Mouse (Mus musculus) kidney, embryonic 16.5 days (tissue): Measurements from ENCODE around the gene Myadml2. TPM values are rescaled to one million over a fixed set of nuclear protein-coding genes. Genes with fewer than 3 reads are reported as not detected.

Source experiments
- ATAC-seq: fragments of 200-750 bp; cut with Nextera tagmentation; 2 replicates; pipeline ENCODE4 v1.8.0; 2017; ENCODE audit warnings: moderate TSS enrichment; ENCODE audit not compliant: low FRiP score, low TSS enrichment
- H3K27ac ChIP-seq: fragments of 300-500 bp; sonication (generic); 2 replicates; pipeline ENCODE4 v1.5.1; 2014; ENCODE audit warnings: low read length
- H3K27me3 ChIP-seq: fragments of 300-500 bp; sonication (generic); 2 replicates; pipeline ENCODE4 v1.6.1; 2014; ENCODE audit warnings: low read length, control low read depth, mixed read lengths; ENCODE audit not compliant: insufficient read depth
- H3K36me3 ChIP-seq: fragments of 300-500 bp; sonication (generic); 2 replicates; pipeline ENCODE4 v1.6.1; 2014; ENCODE audit warnings: low read length, control low read depth, mixed read lengths; ENCODE audit not compliant: insufficient read depth
- H3K4me1 ChIP-seq: fragments of 300-500 bp; sonication (generic); 2 replicates; pipeline ENCODE4 v1.6.1; 2014; ENCODE audit warnings: low read length, control low read depth, mixed read lengths; ENCODE audit not compliant: insufficient read depth
- H3K4me2 ChIP-seq: fragments of 300-500 bp; sonication (generic); replicated peaks from 2 replicates; pipeline ENCODE4 v1.6.1; 2014; ENCODE audit warnings: low read depth, low read length
- H3K4me3 ChIP-seq: fragments of 300-500 bp; sonication (generic); 2 replicates; pipeline ENCODE4 v1.5.1; 2014; ENCODE audit warnings: mild to moderate bottlenecking, low read length
- H3K9ac ChIP-seq: fragments of 300-500 bp; sonication (generic); replicated peaks from 2 replicates; pipeline ENCODE4 v1.6.1; 2014; ENCODE audit warnings: low read length
- H3K9me3 ChIP-seq: fragments of 300-500 bp; sonication (generic); 2 replicates; pipeline ENCODE4 v1.6.1; 2016; ENCODE audit warnings: low read length, control low read depth
- WGBS: fragments of 180-500 bp; shearing (Covaris S2); extraction: QIAGEN DNeasy Blood & Tissue Kit; methylation state at CpG from one replicate; pipeline ENCODE4 v1.1.7; 2014; 5-methylcytosine and 5-hydroxymethylcytosine counted together
- polyA plus RNA-seq: library from polyadenylated mRNA; unstranded; fragments of >200 nt; fragmentation: Nextera tagmentation; extraction: Ambion mirVana; gene quantifications from 2 replicates; pipeline ENCODE4 v1.2.1, GENCODE M21; 2015

Gene Myadml2
- polyA plus RNA-seq, 1 experiment from 2014 or later = 0.51 TPM

DNA sequence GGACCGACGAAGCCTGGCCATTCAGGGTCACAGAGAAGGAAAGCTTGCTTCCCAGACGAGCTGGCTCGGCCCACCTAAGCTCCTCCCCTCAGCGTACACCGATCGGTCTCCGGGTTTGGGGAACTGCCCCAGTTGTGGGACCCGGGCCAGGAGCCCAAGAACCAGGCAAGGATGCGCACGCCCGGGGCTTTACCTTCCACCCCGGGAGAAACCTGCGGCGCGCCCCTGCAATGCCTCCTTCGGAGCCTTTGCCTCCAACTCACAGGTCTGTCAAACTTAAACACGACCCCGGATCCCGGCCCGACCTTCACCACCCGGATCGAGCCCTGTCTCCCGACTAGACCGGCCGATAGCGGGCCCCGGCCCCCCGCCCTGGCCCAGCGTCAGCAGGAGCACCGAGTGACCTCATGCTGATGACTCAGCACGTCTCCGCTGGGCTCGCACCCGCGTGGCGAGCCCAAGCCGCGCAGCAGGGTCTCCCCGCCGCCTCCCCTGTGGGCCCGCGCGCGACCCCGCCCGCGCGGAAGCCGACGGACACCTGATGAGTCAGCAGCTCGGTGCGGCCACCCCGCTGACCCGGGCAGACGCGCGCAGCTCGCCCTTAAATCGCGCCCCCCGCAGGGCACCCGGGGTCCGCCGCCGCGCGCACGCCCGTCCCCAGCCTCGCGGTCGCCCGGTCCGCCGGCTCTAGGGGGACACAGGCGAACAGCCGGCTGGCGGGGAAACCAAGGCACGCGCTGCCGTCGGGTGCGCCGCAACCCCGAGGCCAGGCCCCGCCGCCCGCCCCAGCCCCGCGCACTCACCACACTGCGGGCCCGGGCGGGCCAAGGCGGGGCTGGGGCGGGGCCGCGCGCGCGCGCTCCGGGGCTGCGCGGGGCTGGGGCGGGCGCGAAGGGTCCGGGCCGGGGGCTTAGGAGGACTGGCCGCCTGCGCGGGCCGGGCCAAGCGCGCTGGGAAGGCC is 15.1 kb downstream of the Myadml2 start:
- H3K4me2 ChIP-seq = peak overlapping the region; percentile 84
- peak overlapping the region; percentile 94 for H3K9ac ChIP-seq
- no peaks in the 10 kb centered on the region for H3K9me3 ChIP-seq
- peak overlapping the region; percentile 91 for H3K27ac ChIP-seq
- H3K4me3 ChIP-seq = peak overlapping the region; percentile 90
- ATAC-seq = peak; percentile 83
- peaks cover 39% of the 10 kb centered on the region for H3K4me1 ChIP-seq
- WGBS = under 1% methylated on average over 66 of the region's 116 CpGs
- peaks cover 11% of the 10 kb centered on the region for H3K36me3 ChIP-seq
- no peaks in the 10 kb centered on the region for H3K27me3 ChIP-seq

DNA sequence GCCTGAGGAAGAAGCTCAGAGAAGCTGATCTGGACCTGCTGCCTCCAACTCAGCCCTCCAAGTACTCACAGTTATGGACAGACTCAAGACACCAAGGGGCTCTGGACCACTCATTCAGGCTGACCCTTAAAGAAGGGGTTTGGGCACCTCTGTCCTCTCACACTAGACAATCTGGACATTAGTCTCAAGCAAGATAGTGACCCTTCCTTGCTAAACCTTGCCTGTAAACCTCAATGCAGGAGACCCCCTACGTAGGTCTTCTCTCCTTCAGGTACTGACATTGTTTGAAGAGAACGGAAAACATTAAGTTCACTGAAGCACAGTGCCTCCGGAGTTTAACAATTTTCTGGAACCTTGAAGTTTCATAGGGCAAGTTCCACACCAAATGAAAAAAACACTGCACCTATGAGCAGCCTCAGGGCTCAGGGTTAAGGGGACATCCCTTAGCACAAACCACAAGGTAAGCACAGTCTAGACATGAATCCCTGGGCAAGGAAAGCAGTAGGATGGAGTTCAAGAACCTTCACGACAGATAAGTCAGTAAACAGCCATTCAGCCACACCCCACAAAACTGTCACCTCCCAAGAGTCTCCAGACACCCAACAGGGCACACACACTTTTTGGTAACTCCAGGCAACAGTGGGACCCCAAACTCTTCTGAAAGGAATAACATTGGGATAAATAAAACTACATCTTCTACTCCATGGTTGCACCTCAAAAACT is 16.1 kb downstream of the Myadml2 start:
- ATAC-seq = no peak

DNA sequence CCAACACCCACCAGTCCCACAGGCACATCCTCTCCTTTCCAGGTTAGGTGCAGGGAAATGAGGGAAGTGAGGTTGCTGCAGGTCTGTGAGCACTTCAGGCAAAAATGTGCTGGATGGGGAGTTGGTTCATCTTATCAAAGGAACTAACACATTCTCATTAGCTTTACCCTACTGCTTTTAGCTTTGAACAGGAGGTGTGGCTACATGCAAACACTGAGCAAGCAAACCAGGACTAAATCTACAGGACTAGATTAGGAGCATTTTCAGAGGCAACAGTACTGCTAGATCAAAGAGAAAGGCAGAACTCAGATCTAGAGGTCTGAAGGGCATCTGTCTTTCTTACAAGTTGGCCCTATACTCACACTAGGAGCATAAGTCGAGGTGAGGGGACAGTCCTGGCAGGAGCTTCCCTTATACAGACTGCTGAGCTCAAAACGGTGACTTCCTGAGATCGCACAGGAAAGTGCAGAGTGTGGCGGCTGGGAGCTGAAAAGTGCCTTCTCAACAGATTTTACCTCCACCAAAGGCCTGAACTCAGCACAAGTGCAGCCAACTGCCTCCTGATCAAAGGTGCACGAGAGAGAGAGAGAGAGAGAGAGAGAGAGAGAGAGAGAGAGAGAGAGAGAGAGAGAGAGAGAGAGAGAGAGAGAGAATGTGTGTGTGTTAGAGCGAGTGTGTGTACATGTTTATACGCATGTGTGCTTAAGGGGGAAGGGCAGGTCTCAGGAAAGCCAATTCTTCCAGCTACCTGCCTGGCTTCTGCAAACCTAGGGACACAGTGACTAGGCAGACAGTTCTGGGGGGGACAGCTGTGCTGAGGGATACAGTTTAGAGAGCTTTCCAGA is 16.9 kb downstream of the Myadml2 start:
- H3K4me1 ChIP-seq = peaks cover 39% of the 10 kb centered on the region
- no peaks in the 10 kb centered on the region for H3K27me3 ChIP-seq
- H3K9ac ChIP-seq = peak overlapping the region; percentile 40
- peak overlapping the region; percentile 85 for H3K27ac ChIP-seq
- peaks cover 17% of the 10 kb centered on the region for H3K36me3 ChIP-seq
- peak overlapping the region; percentile 84 for H3K4me2 ChIP-seq
- H3K4me3 ChIP-seq = peak overlapping the region; percentile 90
- 28% methylated on average over 7 of the region's 7 CpGs for WGBS
- no peaks in the 10 kb centered on the region for H3K9me3 ChIP-seq
- ATAC-seq = no peak

More for the DNA sequence above, 16.1 kb downstream of the Myadml2 start:
- Histone ChIP-seq H3K9me3 (no peaks in the 10 kb centered on the region), H3K4me2 (peak overlapping the region; percentile 84), H3K4me1 (peaks cover 39% of the 10 kb centered on the region), H3K36me3 (peaks cover 17% of the 10 kb centered on the region), H3K4me3 (peak overlapping the region; percentile 90), H3K27me3 (no peaks in the 10 kb centered on the region), H3K27ac (peak overlapping the region; percentile 91), H3K9ac (peak overlapping the region; percentile 94)
- WGBS = 36% methylated on average over 4 of the region's 4 CpGs

DNA sequence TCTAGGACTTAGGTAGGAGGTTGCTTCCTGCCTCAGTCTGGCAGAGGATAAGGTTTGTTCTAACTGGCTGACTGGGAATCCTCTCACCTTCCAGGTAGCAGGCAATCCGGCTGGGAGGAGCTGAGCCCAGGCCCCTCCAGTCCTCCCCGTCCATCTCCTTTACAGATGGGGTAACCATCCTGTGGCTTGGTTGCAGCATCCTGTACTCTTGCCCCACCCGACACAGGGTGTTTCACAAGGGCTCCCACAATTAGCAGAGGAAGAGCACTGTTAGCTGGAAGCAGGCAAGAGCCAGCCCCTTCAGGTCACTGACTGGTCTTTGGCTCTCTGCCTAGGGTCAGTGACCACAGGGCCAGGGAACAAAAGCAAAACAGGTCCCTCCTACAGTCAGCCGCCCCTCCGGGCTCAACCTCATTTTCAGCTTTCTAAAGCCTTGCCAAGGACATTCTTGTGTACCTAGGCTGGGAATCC is 17.5 kb downstream of the Myadml2 start:
- 18% methylated on average over 5 of the region's 5 CpGs for WGBS
- H3K9me3 ChIP-seq = no peaks in the 10 kb centered on the region
- H3K4me2 ChIP-seq = peak overlapping the region; percentile 37
- H3K4me1 ChIP-seq = peaks cover 39% of the 10 kb centered on the region
- no peak for ATAC-seq
- H3K9ac ChIP-seq = peak overlapping the region; percentile 40
- no peaks in the 10 kb centered on the region for H3K27me3 ChIP-seq
- peak overlapping the region; percentile 85 for H3K27ac ChIP-seq
- peaks cover 17% of the 10 kb centered on the region for H3K36me3 ChIP-seq
- 0 out of 2 replicates have a peak overlapping the region, but pooled peaks have one; percentile 8 for H3K4me3 ChIP-seq

DNA sequence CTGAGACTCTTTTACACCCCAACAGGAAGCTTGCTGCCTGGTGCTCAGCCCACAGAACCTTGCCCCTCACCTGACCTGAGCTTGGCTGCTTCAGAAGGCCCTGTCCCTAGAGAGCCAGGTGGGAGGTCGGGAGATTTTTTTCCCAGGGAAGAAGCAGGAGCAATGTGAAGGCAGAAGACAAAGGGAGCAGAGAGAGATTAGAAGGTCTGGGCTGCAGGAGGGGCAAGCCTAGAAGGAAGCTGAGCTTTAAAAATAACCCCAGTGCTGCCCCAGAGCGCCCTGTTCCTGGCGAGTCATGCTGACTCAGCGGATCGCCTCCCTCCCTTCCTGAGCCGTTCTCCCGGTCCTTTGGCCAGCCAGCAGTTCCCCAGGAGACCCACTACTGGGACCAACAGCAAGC is 18.0 kb downstream of the Myadml2 start:
- Histone ChIP-seq H3K27ac (peak overlapping the region; percentile 85), H3K4me2 (peak overlapping the region; percentile 37), H3K9ac (peak overlapping the region; percentile 40), H3K4me3 (peak overlapping the region; percentile 8; the same call in 1 of the 2 replicates), H3K27me3 (no peaks in the 10 kb centered on the region), H3K36me3 (peaks cover 17% of the 10 kb centered on the region), H3K9me3 (no peaks in the 10 kb centered on the region), H3K4me1 (peaks cover 44% of the 10 kb centered on the region)
- 23% methylated on average over 7 of the region's 7 CpGs for WGBS
- ATAC-seq = no peak

DNA sequence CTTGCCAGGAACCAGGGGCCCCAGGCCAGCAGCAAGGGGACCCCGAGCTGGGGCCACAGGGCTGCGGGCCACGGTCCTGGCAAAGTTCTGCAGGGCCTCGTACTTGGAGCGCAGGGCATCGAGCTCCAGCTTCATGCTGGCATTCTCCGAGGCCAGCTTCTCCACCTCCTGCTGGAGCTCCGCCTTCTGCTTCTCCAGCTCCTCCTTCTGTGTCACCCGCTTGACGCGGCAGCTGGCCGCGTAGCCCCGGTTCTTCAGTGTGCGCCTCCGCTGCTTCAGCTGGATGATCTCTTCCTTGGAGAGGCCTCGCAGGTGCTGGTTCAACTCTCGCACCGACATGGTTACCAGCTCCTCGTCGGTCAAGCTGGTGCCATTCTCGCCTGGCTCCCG is 18.6 kb downstream of the Myadml2 start:
- peaks cover 17% of the 10 kb centered on the region for H3K36me3 ChIP-seq
- peaks cover 45% of the 10 kb centered on the region for H3K4me1 ChIP-seq
- WGBS = 78% methylated on average over 23 of the region's 23 CpGs
- no peak overlapping the region for H3K4me3 ChIP-seq
- H3K9ac ChIP-seq = peak overlapping the region; percentile 40; the same call in 1 of the 2 replicates
- no peaks in the 10 kb centered on the region for H3K9me3 ChIP-seq
- peak overlapping the region; percentile 85 for H3K27ac ChIP-seq
- peak overlapping the region; percentile 37 for H3K4me2 ChIP-seq
- no peak for ATAC-seq
- no peaks in the 10 kb centered on the region for H3K27me3 ChIP-seq

DNA sequence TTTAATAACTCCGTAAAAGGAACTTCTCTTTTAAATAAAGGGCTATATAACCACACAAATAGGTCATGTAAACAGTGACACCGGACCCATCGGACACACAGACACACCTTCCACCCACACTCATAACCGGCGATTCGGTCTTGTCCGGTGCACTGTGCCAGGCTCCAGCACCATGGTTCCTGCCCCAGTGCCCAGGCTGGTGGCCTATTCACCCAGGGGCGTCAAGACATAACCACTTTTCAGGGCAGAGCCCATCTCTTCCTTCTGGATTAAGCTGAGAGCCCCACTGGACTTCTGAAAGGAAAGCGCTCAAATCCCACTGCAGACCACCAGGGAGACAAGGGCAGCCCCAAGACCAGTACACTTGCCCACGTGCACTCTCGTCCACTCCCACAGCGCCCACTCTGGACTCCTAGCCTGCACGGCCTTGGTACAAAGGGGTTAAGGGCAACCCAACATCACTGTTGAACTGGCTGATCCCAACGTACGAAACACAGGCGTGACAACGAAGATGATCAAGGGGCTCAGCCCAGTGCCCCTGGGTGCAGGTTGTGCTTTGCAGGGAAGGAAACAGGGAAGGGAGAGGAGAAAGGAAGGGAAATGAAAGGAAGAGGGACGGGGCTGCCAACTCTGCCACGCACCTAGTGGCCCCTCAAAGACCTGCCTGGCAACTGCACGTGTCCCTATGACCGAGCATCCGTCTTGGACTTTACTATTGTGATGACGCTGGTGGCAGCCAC is 19.2 kb downstream of the Myadml2 start:
- Histone ChIP-seq H3K4me1 (peaks cover 47% of the 10 kb centered on the region), H3K4me2 (no peak overlapping the region), H3K9ac (no peak overlapping the region), H3K27ac (no peak overlapping the region), H3K9me3 (no peaks in the 10 kb centered on the region), H3K36me3 (peaks cover 17% of the 10 kb centered on the region), H3K27me3 (no peaks in the 10 kb centered on the region), H3K4me3 (no peak overlapping the region)
- no peak for ATAC-seq
- WGBS = 93% methylated on average over 23 of the region's 23 CpGs

DNA sequence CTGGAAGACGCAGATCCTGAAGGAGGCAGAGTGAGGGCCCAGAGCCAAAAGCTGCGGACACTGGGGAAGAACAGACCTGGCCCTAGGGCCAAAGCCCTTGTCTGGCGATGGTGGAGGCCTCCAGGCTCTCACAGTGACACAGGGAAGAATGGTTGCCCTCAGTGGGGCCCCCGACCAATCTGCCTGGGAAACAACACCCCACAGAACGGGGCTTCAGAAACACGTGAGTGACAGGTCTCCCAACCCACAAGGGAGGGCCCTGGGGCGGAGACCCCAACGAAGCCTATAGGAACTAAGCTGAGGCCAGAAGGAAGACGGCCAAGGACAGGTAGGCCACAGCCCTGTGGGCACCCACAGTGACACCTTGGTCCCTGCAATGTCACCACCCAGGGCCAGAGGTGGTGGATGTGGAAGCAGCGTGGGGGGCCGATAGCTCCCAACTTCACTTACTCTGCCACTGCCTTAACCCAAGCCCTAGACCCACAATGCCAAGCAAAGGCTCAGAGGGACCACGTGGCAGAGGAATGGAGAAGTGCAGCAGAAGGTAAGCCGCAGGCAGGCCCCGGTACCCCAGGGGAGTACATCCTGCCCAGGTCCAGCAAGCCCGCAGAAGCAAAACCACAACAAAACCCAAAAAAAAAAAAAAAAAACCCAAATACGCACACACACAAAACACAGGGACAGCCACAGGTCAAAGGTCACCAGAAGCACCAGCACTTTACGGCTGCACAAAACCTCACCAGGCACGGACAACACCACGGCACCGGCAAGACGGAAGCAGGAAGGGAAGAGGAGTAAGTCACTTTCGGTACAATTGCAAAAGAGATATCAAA is 20.3 kb downstream of the Myadml2 start:
- no peak for ATAC-seq
- WGBS = 83% methylated on average over 22 of the region's 22 CpGs
- Histone ChIP-seq H3K4me1 (peaks cover 48% of the 10 kb centered on the region), H3K27ac (no peak overlapping the region), H3K4me3 (no peak overlapping the region), H3K9ac (no peak overlapping the region), H3K4me2 (no peak overlapping the region), H3K9me3 (no peaks in the 10 kb centered on the region), H3K36me3 (peaks cover 22% of the 10 kb centered on the region), H3K27me3 (no peaks in the 10 kb centered on the region)
